In genomic region chr8:123117744-123118143, GRCm38 (mm10) we compare ENCODE assay signal across 7 mouse cellular contexts. TPM values are rescaled to one million over a fixed set of nuclear protein-coding genes. Genes with fewer than 3 reads are reported as not detected.
DNase-seq lines count a peak whose midpoint lies in the region; ATAC-seq and TF ChIP-seq lines count a peak whose summit lies in the region.

No protein-coding gene starts in this region.

- H3K27me3 ChIP-seq in neural tube, embryonic 11.5 days (ENCODE audit: control insufficient read depth, insufficient read depth, low read length) = peaks cover 43% of the 10 kb centered on the region
- peaks cover 37% of the 10 kb centered on the region for H3K27me3 ChIP-seq in forebrain, embryonic 15.5 days
- peaks cover 55% of the 10 kb centered on the region for H3K27me3 ChIP-seq in liver, embryonic 12.5 days (replicated peaks)
- H3K27me3 ChIP-seq in stomach, postnatal 0 days (ENCODE audit: control insufficient read depth, insufficient read depth, low read length) = peaks cover 3% of the 10 kb centered on the region; the same call in 1 of the 2 replicates

- H3K9ac ChIP-seq in neural tube, embryonic 11.5 days (ENCODE audit: low read length) = no peak overlapping the region
- H3K9ac ChIP-seq in forebrain, embryonic 15.5 days (replicated peaks) = peak overlapping the region; percentile 47
- H3K9ac ChIP-seq in liver, embryonic 12.5 days = peak overlapping the region; percentile 60
- H3K9ac ChIP-seq in stomach, postnatal 0 days (ENCODE audit: low read length) = no peak overlapping the region

- peaks cover 8% of the 10 kb centered on the region; the same call in 1 of the 2 replicates for H3K4me1 ChIP-seq in neural tube, embryonic 11.5 days (ENCODE audit: control insufficient read depth, insufficient read depth, low read length)
- H3K4me1 ChIP-seq in forebrain, embryonic 15.5 days = peaks cover 17% of the 10 kb centered on the region
- H3K4me1 ChIP-seq in liver, embryonic 12.5 days = peaks cover 55% of the 10 kb centered on the region
- H3K4me1 ChIP-seq in stomach, postnatal 0 days (replicated peaks; ENCODE audit: control insufficient read depth, insufficient read depth) = 0 out of 2 replicates have a peak, but pooled peaks cover 2% of the 10 kb centered on the region

- DNase-seq in neural tube, embryonic 11.5 days (ENCODE audit: low spot score) = no peak
- no peak for DNase-seq in neural tube, embryonic 10.5 days (ENCODE audit: extremely low spot score, low spot score)
- DNase-seq in stomach, postnatal 0 days (ENCODE audit: low spot score) = no peak
- no peak for DNase-seq in adipocyte (ENCODE audit: low spot score)
- no peak for DNase-seq in thymus, adult 18-20 months

- no peak for TF ChIP-seq EP300 in stomach, postnatal 0 days (optimal IDR thresholded peaks at IDR 0.05)

- H3K27ac ChIP-seq in neural tube, embryonic 11.5 days (ENCODE audit: low read depth, low read length) = no peak overlapping the region
- no peak overlapping the region for H3K27ac ChIP-seq in forebrain, embryonic 15.5 days (replicated peaks)
- no peak overlapping the region for H3K27ac ChIP-seq in liver, embryonic 12.5 days
- no peak overlapping the region for H3K27ac ChIP-seq in stomach, postnatal 0 days (replicated peaks)

- 2% methylated on average over 17 of the region's 17 CpGs for WGBS in neural tube, embryonic 11.5 days
- WGBS in forebrain, embryonic 15.5 days = 2% methylated on average over 17 of the region's 17 CpGs
- WGBS in liver, embryonic 12.5 days (ENCODE audit: insufficient replicate concordance) = 3% methylated on average over 17 of the region's 17 CpGs
- WGBS in stomach, postnatal 0 days = 5% methylated on average over 17 of the region's 17 CpGs

- no peak for TF ChIP-seq CTCF in stomach, postnatal 0 days (IDR thresholded peaks at IDR 0.05; ENCODE audit: low read depth)

- peak overlapping the region; percentile 37 for H3K4me3 ChIP-seq in neural tube, embryonic 11.5 days (ENCODE audit: low read depth, low read length)
- H3K4me3 ChIP-seq in forebrain, embryonic 15.5 days = peak overlapping the region; percentile 43
- H3K4me3 ChIP-seq in liver, embryonic 12.5 days = peak overlapping the region; percentile 64
- H3K4me3 ChIP-seq in stomach, postnatal 0 days (ENCODE audit: low read depth, low read length) = peak overlapping the region; percentile 43

- no peaks in the 10 kb centered on the region for H3K36me3 ChIP-seq in neural tube, embryonic 11.5 days (ENCODE audit: control insufficient read depth, insufficient read depth, low read length)
- H3K36me3 ChIP-seq in forebrain, embryonic 15.5 days = no peaks in the 10 kb centered on the region
- H3K36me3 ChIP-seq in liver, embryonic 12.5 days = no peaks in the 10 kb centered on the region
- H3K36me3 ChIP-seq in stomach, postnatal 0 days (ENCODE audit: control insufficient read depth, insufficient read depth, low read length) = no peaks in the 10 kb centered on the region

- no peaks in the 10 kb centered on the region for H3K9me3 ChIP-seq in neural tube, embryonic 11.5 days (ENCODE audit: control insufficient read depth, low read length)
- H3K9me3 ChIP-seq in forebrain, embryonic 15.5 days = no peaks in the 10 kb centered on the region
- H3K9me3 ChIP-seq in liver, embryonic 12.5 days (replicated peaks) = no peaks in the 10 kb centered on the region
- no peaks in the 10 kb centered on the region for H3K9me3 ChIP-seq in stomach, postnatal 0 days (ENCODE audit: control insufficient read depth, low read length)

- peak overlapping the region; percentile 43 for H3K4me2 ChIP-seq in neural tube, embryonic 11.5 days (ENCODE audit: low read depth)
- H3K4me2 ChIP-seq in forebrain, embryonic 15.5 days (replicated peaks) = peak overlapping the region; percentile 73
- peak overlapping the region; percentile 98 for H3K4me2 ChIP-seq in liver, embryonic 12.5 days
- H3K4me2 ChIP-seq in stomach, postnatal 0 days (replicated peaks; ENCODE audit: low read depth) = peak overlapping the region; percentile 67

- ATAC-seq in neural tube, embryonic 11.5 days (ENCODE audit: insufficient read depth, low FRiP score, low TSS enrichment) = no peak
- ATAC-seq in forebrain, embryonic 15.5 days (replicated peaks) = no peak
- no peak for ATAC-seq in liver, embryonic 12.5 days
- ATAC-seq in stomach, postnatal 0 days (ENCODE audit: low FRiP score, low TSS enrichment) = no peak

RNA-seq across cellular contexts. Expression of gene Cpne7, which starts 0.6 kb away (rescaled TPM):
- polyA plus RNA-seq in neural tube, embryonic 11.5 days (2014; fragmentation: Nextera tagmentation; extraction: Ambion mirVana) = 0.40 TPM in 1 of 2 replicates, not detected in the other
- polyA plus RNA-seq in forebrain, embryonic 15.5 days (2015; fragmentation: Nextera tagmentation; extraction: Ambion mirVana) = 2.5 and 3.2 TPM in 2 replicates
- polyA plus RNA-seq in liver, embryonic 12.5 days (2016; fragmentation: Nextera tagmentation; extraction: Ambion mirVana) = 2.8 and 2.9 TPM in 2 replicates
- polyA plus RNA-seq in stomach, postnatal 0 days (2015; fragmentation: Nextera tagmentation; extraction: Ambion mirVana) = 1.4 TPM in 2 replicates

RNA-seq across cellular contexts. Expression of gene Rpl13, which starts 15.6 kb away (rescaled TPM):
- 1,194 and 1,271 TPM in 2 replicates for polyA plus RNA-seq in neural tube, embryonic 11.5 days (2014; fragmentation: Nextera tagmentation; extraction: Ambion mirVana)
- polyA plus RNA-seq in forebrain, embryonic 15.5 days (2015; fragmentation: Nextera tagmentation; extraction: Ambion mirVana) = 886 and 899 TPM in 2 replicates
- 1,452 and 1,476 TPM in 2 replicates for polyA plus RNA-seq in liver, embryonic 12.5 days (2016; fragmentation: Nextera tagmentation; extraction: Ambion mirVana)
- 1,460 and 1,506 TPM in 2 replicates for polyA plus RNA-seq in stomach, postnatal 0 days (2015; fragmentation: Nextera tagmentation; extraction: Ambion mirVana)

RNA-seq across cellular contexts. Expression of gene Sult5a1, which starts 40.4 kb away (rescaled TPM):
- 2.3 and 5.6 TPM in 2 replicates for polyA plus RNA-seq in neural tube, embryonic 11.5 days (2014; fragmentation: Nextera tagmentation; extraction: Ambion mirVana)
- polyA plus RNA-seq in forebrain, embryonic 15.5 days (2015; fragmentation: Nextera tagmentation; extraction: Ambion mirVana) = 0.69 and 1.0 TPM in 2 replicates
- polyA plus RNA-seq in liver, embryonic 12.5 days (2016; fragmentation: Nextera tagmentation; extraction: Ambion mirVana) = 1.7 and 2.1 TPM in 2 replicates
- polyA plus RNA-seq in stomach, postnatal 0 days (2015; fragmentation: Nextera tagmentation; extraction: Ambion mirVana) = 7.8 and 9.3 TPM in 2 replicates

RNA-seq across cellular contexts. Expression of gene Spg7, which starts 55.0 kb away (rescaled TPM):
- 45.3 and 47.7 TPM in 2 replicates for polyA plus RNA-seq in neural tube, embryonic 11.5 days (2014; fragmentation: Nextera tagmentation; extraction: Ambion mirVana)
- polyA plus RNA-seq in forebrain, embryonic 15.5 days (2015; fragmentation: Nextera tagmentation; extraction: Ambion mirVana) = 47.0 and 47.2 TPM in 2 replicates
- 40.0 TPM in 2 replicates for polyA plus RNA-seq in liver, embryonic 12.5 days (2016; fragmentation: Nextera tagmentation; extraction: Ambion mirVana)
- polyA plus RNA-seq in stomach, postnatal 0 days (2015; fragmentation: Nextera tagmentation; extraction: Ambion mirVana) = 29.6 and 32.0 TPM in 2 replicates

Comparison
In these comparisons a context has a peak if more than half of its experiments do, and no peak if none do; other contexts are left out.
1. H3K4me2 ChIP-seq: peak in every context shown above with its lines; median percentile 98 in liver, embryonic 12.5 days; 73 in forebrain, embryonic 15.5 days; 67 in stomach, postnatal 0 days; 43 in neural tube, embryonic 11.5 days.
2. H3K9ac ChIP-seq: peak in forebrain, embryonic 15.5 days (single experiment) and liver, embryonic 12.5 days (single experiment); none in neural tube, embryonic 11.5 days (single experiment) and stomach, postnatal 0 days (single experiment).
3. Peak in every context shown above with its lines, with median percentiles within 50 percentile points of each other: H3K4me3 ChIP-seq.